Mouse (Mus musculus) stomach, postnatal 0 days (tissue): ENCODE measurements at regions not wholly inside any gene's neighbourhood (a gene's known extent, or its start where the extent isn't known, plus 50 kb on each side); places are given as distances from the start of the nearest gene placed in this dataset.

ENCODE experiments used
- CTCF ChIP-seq: IDR thresholded peaks from 2 replicates; pipeline ENCODE4 v1.5.1; 2016; ENCODE audit warnings: antibody characterized with exemption, low read depth, mild to moderate bottlenecking, moderate library complexity
- EP300 ChIP-seq: optimal IDR thresholded peaks from 2 replicates; pipeline ENCODE3; 2016; ENCODE audit warnings: antibody characterized with exemption

DNA sequence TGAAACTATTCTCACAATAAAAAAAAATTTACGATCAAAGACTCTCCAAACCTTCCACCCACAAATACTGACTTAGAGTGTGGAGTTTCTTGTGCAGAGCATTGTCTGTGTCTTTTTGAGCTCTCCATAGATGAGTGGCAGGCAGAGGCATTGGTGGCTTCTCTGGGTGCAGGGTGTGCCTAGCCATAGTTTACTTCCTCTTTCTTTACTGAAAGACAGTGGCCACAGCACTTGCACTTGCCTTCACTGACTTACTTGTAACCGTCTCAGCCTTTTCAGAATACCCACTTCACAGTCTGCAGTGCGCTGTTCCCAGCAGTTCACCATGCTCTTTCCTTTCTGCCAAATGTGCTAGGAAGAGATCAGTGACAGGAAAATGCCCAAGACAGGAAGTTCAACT, 316.1 kb upstream of the Meox2 start:
- TF ChIP-seq CTCF (no peak), EP300 (no peak)
